Mouse (Mus musculus) midbrain, postnatal 0 days (tissue): ENCODE data around the gene Cd177. TPM values are rescaled to one million over a fixed set of nuclear protein-coding genes. Genes with fewer than 3 reads are reported as not detected.
"Not testable (repeated sequence)": the region's sequence is repeated elsewhere in the genome, so short reads cannot be mapped to it uniquely, and the experiment has no call there.

ENCODE experiments used
- ATAC-seq: fragments of 200-750 bp; cut with Nextera tagmentation; 2 replicates; pipeline ENCODE4 v1.8.0; 2017; ENCODE audit warnings: moderate number of reproducible peaks, mild to moderate bottlenecking, moderate TSS enrichment, moderate library complexity; ENCODE audit not compliant: low FRiP score
- DNase-seq: peaks from one replicate; pipeline ENCODE4 v3.0.0-alpha.2; 2015; ENCODE audit warnings: low spot score
- H3K27ac ChIP-seq: fragments of 300-500 bp; sonication (generic); 2 replicates; pipeline ENCODE4 v1.5.1; 2014; ENCODE audit warnings: low read depth, mild to moderate bottlenecking, low read length, mixed read lengths
- H3K27me3 ChIP-seq: fragments of 300-500 bp; sonication (generic); 2 replicates; pipeline ENCODE4 v1.6.1; 2014; ENCODE audit warnings: low read length, control low read depth, mixed read lengths; ENCODE audit not compliant: insufficient read depth
- H3K36me3 ChIP-seq: fragments of 300-500 bp; sonication (generic); 2 replicates; pipeline ENCODE4 v1.6.1; 2014; ENCODE audit warnings: low read length, control low read depth, mixed read lengths; ENCODE audit not compliant: insufficient read depth
- H3K4me1 ChIP-seq: fragments of 300-500 bp; sonication (generic); 2 replicates; pipeline ENCODE4 v1.6.1; 2014; ENCODE audit warnings: mild to moderate bottlenecking, control low read depth, antibody characterized with exemption, low read length, mixed read lengths; ENCODE audit not compliant: insufficient read depth
- H3K4me2 ChIP-seq: fragments of 300-500 bp; sonication (generic); 2 replicates; pipeline ENCODE4 v1.6.1; 2014; ENCODE audit warnings: low read depth, mild to moderate bottlenecking, low read length, mixed read lengths; ENCODE audit not compliant: poor library complexity, severe bottlenecking
- H3K4me3 ChIP-seq: fragments of 300-500 bp; sonication (generic); 2 replicates; pipeline ENCODE4 v1.5.1; 2014; ENCODE audit warnings: low read depth, mild to moderate bottlenecking, low read length, moderate library complexity
- H3K9ac ChIP-seq: fragments of 300-500 bp; sonication (generic); replicated peaks from 2 replicates; pipeline ENCODE4 v1.6.1; 2014; ENCODE audit warnings: mild to moderate bottlenecking, low read length, moderate library complexity, mixed read lengths; ENCODE audit not compliant: poor library complexity, severe bottlenecking
- H3K9me3 ChIP-seq: fragments of 300-500 bp; sonication (generic); 2 replicates; pipeline ENCODE4 v1.6.1; 2016; ENCODE audit warnings: low read length, control low read depth
- CTCF ChIP-seq: IDR thresholded peaks from 2 replicates; pipeline ENCODE4 v1.5.1; 2016; ENCODE audit warnings: antibody characterized with exemption, mild to moderate bottlenecking
- WGBS: fragments of 180-500 bp; shearing (Covaris S2); extraction: QIAGEN DNeasy Blood & Tissue Kit; methylation state at CpG from one replicate; pipeline ENCODE4 v1.1.7; 2014; 5-methylcytosine and 5-hydroxymethylcytosine counted together
- polyA plus RNA-seq: library from polyadenylated mRNA; unstranded; fragments of >200 nt; fragmentation: Nextera tagmentation; extraction: Ambion mirVana; gene quantifications from 2 replicates; pipeline ENCODE4 v1.2.1, GENCODE M21; 2015
- total RNA-seq: library from RNA; depleted of rRNA; stranded (reverse); fragments of >200 nt; gene quantifications from 2 replicates; pipeline ENCODE4 v1.2.3, GENCODE M21; 2014; rRNA removed

The Cd177 gene
- total and polyA plus RNA-seq, 2 experiments from 2014 or later: 0.16 to 0.37 TPM

DNA sequence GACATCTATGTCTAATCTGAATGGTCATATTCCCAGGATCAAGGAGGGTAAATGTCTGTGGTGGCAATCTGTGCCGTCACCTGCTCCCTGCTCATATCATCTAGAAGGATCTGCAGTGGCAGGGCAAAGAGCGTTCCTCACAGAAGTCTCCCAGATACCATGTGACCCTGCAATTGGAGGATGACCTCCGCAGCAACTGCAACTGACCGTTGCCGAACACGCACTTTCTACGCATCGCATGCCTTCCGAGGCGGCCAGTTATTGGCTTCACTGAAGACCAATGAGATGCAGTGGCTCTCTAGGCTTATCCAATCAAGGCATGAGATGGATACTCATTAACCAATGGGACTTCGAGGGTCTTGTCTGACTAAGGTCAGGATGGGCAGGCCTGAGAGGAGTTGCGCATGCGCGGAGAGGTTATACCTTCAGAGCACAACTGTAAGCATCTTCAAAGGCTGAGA, 51.2 kb downstream of the Cd177 start, which contains the start of gene BC049730:
BC049730 (plus strand) TSS at position 411 of the 461 bp plus-strand sequence.
- Histone ChIP-seq H3K36me3 (no peaks in the 10 kb centered on the region), H3K9me3 (no peaks in the 10 kb centered on the region), H3K9ac (no peak within 1 kb of the TSS), H3K4me2 (no peak within 1 kb of the TSS), H3K27ac (no peak within 1 kb of the TSS), H3K4me3 (no peak within 1 kb of the TSS), H3K4me1 (no peaks in the 10 kb centered on the region), H3K27me3 (no peaks in the 10 kb centered on the region)
- DNase-seq (no peak), ATAC-seq (no peak)
- TF ChIP-seq CTCF: no peak
- WGBS: 92% methylated on average over 14 of the region's 14 CpGs

DNA sequence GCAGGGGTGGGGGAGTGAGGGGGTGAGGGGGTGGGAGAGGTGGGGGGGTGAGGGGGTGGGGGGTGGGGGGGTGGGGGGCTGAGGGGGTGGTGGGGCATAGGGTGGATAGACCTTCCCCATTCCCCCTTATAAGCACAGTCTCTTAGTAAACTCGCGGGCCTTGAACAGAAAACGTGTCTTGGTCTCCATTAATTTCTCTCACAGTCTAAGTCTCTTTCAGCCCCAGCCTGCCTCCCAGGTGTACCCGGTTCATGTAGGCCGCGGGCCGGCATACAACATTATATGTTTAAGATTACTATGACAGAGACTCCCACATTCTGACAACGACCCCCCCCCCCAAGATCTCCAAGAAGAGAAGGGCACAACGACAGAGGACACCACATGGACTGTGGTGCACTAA, 57.3 kb downstream of the Cd177 start:
- not testable (repeated sequence) for ATAC-seq, H3K9ac ChIP-seq, H3K27ac ChIP-seq, H3K9me3 ChIP-seq, DNase-seq, H3K4me1 ChIP-seq, H3K36me3 ChIP-seq, H3K4me3 ChIP-seq, H3K4me2 ChIP-seq, H3K27me3 ChIP-seq
- 88% methylated on average over 7 of the region's 9 CpGs for WGBS

GRCm38 (mm10) chr7:24697891-24698290, 62.2 kb downstream of the Cd177 start:
- H3K27ac ChIP-seq, H3K27me3 ChIP-seq, H3K4me3 ChIP-seq, H3K9me3 ChIP-seq, H3K9ac ChIP-seq, H3K4me2 ChIP-seq, DNase-seq, ATAC-seq, H3K4me1 ChIP-seq, H3K36me3 ChIP-seq: not testable (repeated sequence)
- 83% methylated on average over 4 of the region's 4 CpGs for WGBS

Other genes with a start within 250 kb of the Cd177 start
- gene AC161166.1, start 247.9 kb downstream of the Cd177 start, total RNA-seq: not detected in 2 replicates
- gene AC161166.1, start 247.9 kb downstream of the Cd177 start, polyA plus RNA-seq: 0.47 and 0.78 TPM in 2 replicates
- 115 and 119 TPM in 2 replicates for gene Irgq, start 229.6 kb downstream of the Cd177 start, total RNA-seq
- gene Irgq, start 229.6 kb downstream of the Cd177 start, polyA plus RNA-seq: 21.8 and 23.9 TPM in 2 replicates
- gene Pinlyp, start 214.2 kb downstream of the Cd177 start, total RNA-seq: not detected in 2 replicates
- not detected in 2 replicates for gene Pinlyp, start 214.2 kb downstream of the Cd177 start, polyA plus RNA-seq
- 44.6 and 51.8 TPM in 2 replicates for gene Xrcc1, start 214.0 kb downstream of the Cd177 start, total RNA-seq
- 41.9 and 43.3 TPM in 2 replicates for gene Xrcc1, start 214.0 kb downstream of the Cd177 start, polyA plus RNA-seq
- gene Ethe1, start 172.8 kb downstream of the Cd177 start, total RNA-seq: 32.2 and 33.4 TPM in 2 replicates
- 31.3 and 31.6 TPM in 2 replicates for gene Ethe1, start 172.8 kb downstream of the Cd177 start, polyA plus RNA-seq
- gene Zfp575, start 172.7 kb downstream of the Cd177 start, total RNA-seq: 2.3 and 3.2 TPM in 2 replicates
- gene Zfp575, start 172.7 kb downstream of the Cd177 start, polyA plus RNA-seq: 28.3 and 29.5 TPM in 2 replicates
- gene Phldb3, start 149.5 kb downstream of the Cd177 start, total RNA-seq: 0.11 and 0.14 TPM in 2 replicates
- gene Phldb3, start 149.5 kb downstream of the Cd177 start, polyA plus RNA-seq: not detected in 2 replicates
- 0.99 and 1.5 TPM in 2 replicates for gene Lypd3, start 123.8 kb downstream of the Cd177 start, total RNA-seq
- gene Lypd3, start 123.8 kb downstream of the Cd177 start, polyA plus RNA-seq: 1.8 and 2.2 TPM in 2 replicates
- gene Tex101, start 83.6 kb downstream of the Cd177 start, total RNA-seq: not detected in 2 replicates
- gene Tex101, start 83.6 kb downstream of the Cd177 start, polyA plus RNA-seq: not detected in 2 replicates
- gene BC049730, start 51.1 kb downstream of the Cd177 start, total RNA-seq: not detected in 2 replicates
- not detected in 2 replicates for gene BC049730, start 51.1 kb downstream of the Cd177 start, polyA plus RNA-seq
- gene Gm4763, start 33.4 kb downstream of the Cd177 start, total RNA-seq: not detected in 2 replicates
- gene Gm4763, start 33.4 kb downstream of the Cd177 start, polyA plus RNA-seq: not detected in 2 replicates
- 0.33 TPM in 1 of 2 replicates, not detected in the other for gene Ceacam10, start 16.9 kb upstream of the Cd177 start, total RNA-seq
- 0.43 and 0.63 TPM in 2 replicates for gene Ceacam10, start 16.9 kb upstream of the Cd177 start, polyA plus RNA-seq
- gene Gm9844, start 101.9 kb upstream of the Cd177 start, total RNA-seq: 5.9 and 13.5 TPM in 2 replicates
- 33.2 and 44.4 TPM in 2 replicates for gene Gm9844, start 101.9 kb upstream of the Cd177 start, polyA plus RNA-seq
- 0.19 TPM in 1 of 2 replicates, not detected in the other for gene Lypd4, start 109.6 kb upstream of the Cd177 start, total RNA-seq
- 0.16 and 0.28 TPM in 2 replicates for gene Lypd4, start 109.6 kb upstream of the Cd177 start, polyA plus RNA-seq
- 0.11 TPM in 1 of 2 replicates, not detected in the other for gene Dmrtc2, start 109.7 kb upstream of the Cd177 start, total RNA-seq
- 0.31 and 0.70 TPM in 2 replicates for gene Dmrtc2, start 109.7 kb upstream of the Cd177 start, polyA plus RNA-seq
- 364 and 448 TPM in 2 replicates for gene Rps19, start 124.1 kb upstream of the Cd177 start, total RNA-seq
- gene Rps19, start 124.1 kb upstream of the Cd177 start, polyA plus RNA-seq: 1,202 and 1,286 TPM in 2 replicates
- gene Cd79a, start 137.1 kb upstream of the Cd177 start, total RNA-seq: 0.27 and 0.42 TPM in 2 replicates
- 0.82 and 0.85 TPM in 2 replicates for gene Cd79a, start 137.1 kb upstream of the Cd177 start, polyA plus RNA-seq
- 19.1 and 27.5 TPM in 2 replicates for gene Arhgef1, start 142.6 kb upstream of the Cd177 start, total RNA-seq
- gene Arhgef1, start 142.6 kb upstream of the Cd177 start, polyA plus RNA-seq: 29.0 and 33.0 TPM in 2 replicates
- gene Gm4881, start 184.2 kb upstream of the Cd177 start, total RNA-seq: 6.4 and 9.0 TPM in 2 replicates
- gene Gm4881, start 184.2 kb upstream of the Cd177 start, polyA plus RNA-seq: 3.8 and 4.2 TPM in 2 replicates
- 516 and 704 TPM in 2 replicates for gene Rabac1, start 212.4 kb upstream of the Cd177 start, total RNA-seq
- 466 and 515 TPM in 2 replicates for gene Rabac1, start 212.4 kb upstream of the Cd177 start, polyA plus RNA-seq
- gene Atp1a3, start 245.6 kb upstream of the Cd177 start, total RNA-seq: 493 and 502 TPM in 2 replicates
- 727 and 786 TPM in 2 replicates for gene Atp1a3, start 245.6 kb upstream of the Cd177 start, polyA plus RNA-seq